Mouse (Mus musculus) heart, postnatal 0 days (tissue): Measurements from ENCODE around the gene Brk1.

Source experiments
- CTCF ChIP-seq: IDR thresholded peaks from 2 replicates; pipeline ENCODE4 v1.5.1; 2016; ENCODE audit warnings: antibody characterized with exemption, control low read depth, low read depth
- EP300 ChIP-seq: IDR thresholded peaks from 2 replicates; pipeline ENCODE4 v1.6.1; 2016; ENCODE audit warnings: antibody characterized with exemption, low read depth

- TF ChIP-seq EP300 (no peak), CTCF (no peak)
Measured at GRCm38 (mm10) chr6:113605224-113605545, 613 bp downstream of the Brk1 start.
